Mouse (Mus musculus) monocyte, adult 2 months (primary cell): Measurements from ENCODE around the gene Cdkn1b.

Experiments used
- DNase-seq, 2 experiments: peaks; one replicate each; pipeline ENCODE4 v3.0.0; 2022; ENCODE audit warnings: low spot score in 2 of 2, low read depth in 1 of 2

Gene Cdkn1b

DNA sequence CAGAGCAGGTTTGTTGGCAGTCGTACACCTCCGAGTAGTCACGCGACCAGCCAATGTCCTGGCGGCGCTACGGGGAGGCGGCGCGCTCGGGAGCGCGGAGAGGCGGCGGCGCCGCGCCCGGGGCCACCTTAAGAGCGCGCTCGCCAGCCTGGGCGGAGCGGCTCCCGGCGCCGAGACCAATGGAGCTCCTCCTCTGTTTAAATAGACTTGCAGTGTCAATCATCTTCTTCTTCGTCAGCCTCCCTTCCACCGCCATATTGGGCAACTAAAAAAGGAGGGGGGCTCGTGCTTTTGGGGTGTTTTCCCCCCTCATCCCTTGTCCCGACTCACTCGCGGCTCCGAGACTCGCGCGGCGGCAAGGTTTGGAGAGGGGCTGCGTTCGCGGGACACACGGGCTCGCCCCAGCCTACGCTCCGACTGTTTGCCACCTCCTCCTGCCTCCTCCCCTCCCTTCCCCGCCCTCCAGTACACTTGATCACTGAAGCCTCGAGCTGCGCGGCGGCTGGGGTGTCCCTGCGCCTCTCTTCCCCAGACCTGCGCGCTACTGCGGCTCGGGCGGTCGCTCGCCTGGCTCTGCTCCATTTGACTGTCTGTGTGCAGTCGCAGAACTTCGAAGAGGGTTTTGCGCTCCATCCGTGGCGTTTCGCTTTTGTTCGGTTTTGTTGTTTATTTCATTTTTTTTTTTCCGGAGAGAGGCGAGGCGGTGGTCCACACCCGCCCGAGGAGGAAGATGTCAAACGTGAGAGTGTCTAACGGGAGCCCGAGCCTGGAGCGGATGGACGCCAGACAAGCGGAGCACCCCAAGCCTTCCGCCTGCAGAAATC is at the start of gene Cdkn1b:
Cdkn1b (plus strand) TSS at position 212 of the 824 bp plus-strand sequence.
- DNase-seq, result peak in 1 of 2 experiments; percentile 86

DNA sequence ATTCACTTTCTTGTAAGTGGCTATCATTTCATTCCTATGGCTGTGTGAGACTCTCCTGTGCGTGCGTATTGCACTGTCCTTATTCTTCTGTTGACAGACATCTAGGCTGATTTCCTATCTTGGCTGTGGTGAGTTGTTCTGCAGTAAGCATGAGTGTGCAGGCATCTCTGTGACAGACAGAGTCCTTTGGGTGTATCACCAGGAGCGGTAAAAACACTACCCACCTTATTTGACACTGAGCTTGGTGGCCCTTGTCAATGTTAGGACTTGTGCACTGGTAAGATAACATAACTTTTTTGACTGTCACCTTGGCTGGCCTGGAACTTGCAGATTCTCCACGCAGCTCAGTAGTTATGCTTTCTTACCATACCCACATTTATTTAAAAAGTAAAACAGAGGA is 49.3 kb upstream of the Cdkn1b start:
- DNase-seq, result no peak

DNA sequence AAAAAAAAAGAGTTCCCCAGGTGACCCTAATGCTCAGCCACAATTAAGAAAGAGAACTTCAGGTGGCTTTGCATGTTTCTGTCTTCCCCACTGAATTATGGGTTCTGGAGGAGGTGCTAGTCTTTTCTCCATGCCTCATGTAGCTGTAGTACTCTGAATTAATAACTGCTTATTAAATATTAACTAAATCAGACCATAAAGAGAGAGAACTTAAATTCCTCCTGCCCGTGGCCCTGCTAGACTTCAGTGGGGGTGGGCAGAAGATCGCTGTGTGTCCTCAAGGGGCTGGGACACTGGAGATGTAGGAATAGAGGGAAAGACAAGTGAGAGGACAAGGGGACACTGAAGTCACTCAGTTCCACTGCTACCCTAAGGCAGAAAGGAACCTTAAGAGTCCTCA is 48.0 kb upstream of the Cdkn1b start:
- DNase-seq, result no peak

DNA sequence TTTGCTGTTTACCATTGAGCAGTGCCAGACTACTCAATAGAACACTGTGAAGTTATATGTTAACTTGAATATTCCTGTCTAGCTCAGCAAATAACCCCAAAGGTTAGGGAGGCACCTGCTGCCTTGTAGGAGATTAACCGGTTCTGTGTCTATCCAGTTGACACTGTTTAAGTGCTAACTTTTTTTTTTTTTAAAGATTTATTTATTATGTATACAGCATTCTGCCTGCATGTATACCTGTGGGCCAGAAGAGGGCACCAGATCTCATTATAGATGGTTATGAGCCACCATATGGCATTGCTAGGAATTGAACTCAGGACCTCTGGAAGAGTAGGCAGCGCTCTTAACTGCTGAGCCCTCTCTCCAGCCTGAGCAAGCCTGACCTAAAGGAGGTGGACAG is 47.2 kb upstream of the Cdkn1b start:
- no peak for DNase-seq

DNA sequence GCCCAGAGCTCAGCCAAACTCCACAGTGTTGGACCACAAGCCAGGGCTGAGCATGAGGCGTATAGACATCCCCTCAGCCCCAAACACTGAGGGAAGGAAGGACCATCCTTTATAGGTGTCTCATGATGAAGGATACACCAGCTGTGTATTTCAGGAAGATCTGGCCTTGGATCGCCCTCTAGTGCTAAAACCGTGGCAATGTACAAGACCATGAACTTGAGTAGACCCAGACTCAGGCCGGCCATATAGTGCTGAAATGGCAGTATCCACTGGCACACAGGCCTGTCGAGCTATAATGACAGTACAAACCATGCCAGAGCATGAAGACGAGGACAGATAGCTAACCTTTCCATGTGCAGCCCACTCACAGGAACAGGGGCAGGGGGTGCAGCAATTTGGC is 43.4 kb upstream of the Cdkn1b start:
- no peak for DNase-seq

DNA sequence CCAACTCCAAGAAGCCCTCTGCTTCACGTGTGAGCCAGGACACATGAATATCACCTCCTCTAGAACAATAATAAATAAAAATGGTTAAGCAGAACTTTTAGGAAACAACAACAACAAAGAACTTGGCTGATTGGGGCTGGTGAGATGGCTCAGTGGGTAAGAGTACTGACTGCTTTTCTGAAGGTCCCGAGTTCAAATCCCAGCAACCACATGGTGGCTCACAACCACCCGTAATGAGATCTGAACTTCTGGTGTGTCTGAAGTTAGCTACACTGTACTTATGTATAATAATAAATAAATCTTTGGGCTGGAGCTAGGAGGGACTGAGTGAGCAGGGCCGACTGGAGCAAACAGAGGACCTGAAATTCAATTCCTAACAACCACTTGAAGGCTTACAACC is 42.9 kb upstream of the Cdkn1b start:
- no peak for DNase-seq

DNA sequence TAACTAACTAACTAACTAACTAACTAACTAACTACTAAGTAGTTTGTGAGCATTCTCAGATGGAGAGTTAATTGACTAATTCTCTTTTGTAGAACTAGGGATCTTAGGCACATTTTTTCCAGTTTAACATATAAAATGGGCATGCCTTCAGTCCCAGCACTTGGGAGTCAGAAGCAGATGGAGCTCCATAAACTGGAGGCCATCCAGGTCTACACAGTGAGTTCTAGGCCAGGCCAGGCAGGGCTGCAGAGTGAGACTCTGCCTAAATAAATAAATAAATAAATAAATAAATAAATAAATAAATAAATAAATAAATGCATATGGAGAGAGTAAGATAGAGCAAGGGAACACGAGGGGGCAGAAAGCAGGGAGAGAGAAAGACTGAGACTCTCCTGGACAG is 42.3 kb upstream of the Cdkn1b start:
- DNase-seq, result no peak

DNA sequence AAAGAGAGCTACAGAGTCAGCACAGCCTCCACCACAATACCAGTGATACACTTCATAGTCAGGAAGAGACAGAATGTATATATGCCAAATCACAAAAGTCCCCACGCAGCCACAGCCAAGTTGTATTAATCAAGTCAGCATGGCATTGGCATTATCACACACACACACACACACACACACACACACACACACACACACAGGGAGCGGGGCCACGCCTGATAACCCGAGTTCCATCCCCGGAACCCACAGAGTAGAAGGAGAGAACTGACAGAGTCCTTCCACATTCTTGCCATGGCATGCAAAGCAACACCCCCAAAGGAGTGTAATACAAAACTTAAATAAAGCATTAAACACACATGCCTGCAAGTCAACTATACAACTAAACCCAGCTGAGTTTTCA is 40.6 kb upstream of the Cdkn1b start:
- no peak for DNase-seq

DNA sequence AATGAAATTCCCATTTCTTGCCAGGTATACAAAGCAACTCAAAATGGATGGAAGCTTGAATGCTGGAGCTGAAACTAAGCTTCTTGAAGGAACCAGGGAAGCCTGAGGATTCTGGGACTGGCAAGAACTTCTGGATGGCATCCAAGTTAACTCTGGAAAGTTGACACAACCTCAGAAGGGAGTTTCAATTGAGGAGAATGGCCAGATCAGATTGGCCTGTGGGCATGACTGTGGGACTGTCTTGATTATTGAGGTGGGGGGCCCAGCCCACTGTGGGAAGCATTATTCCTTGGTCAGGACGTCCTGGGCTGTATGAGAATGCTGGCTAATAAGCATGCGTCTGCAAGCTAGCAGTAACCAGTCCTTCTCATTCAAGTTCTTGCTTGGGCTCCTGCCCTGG is 40.2 kb upstream of the Cdkn1b start:
- DNase-seq, result no peak

DNA sequence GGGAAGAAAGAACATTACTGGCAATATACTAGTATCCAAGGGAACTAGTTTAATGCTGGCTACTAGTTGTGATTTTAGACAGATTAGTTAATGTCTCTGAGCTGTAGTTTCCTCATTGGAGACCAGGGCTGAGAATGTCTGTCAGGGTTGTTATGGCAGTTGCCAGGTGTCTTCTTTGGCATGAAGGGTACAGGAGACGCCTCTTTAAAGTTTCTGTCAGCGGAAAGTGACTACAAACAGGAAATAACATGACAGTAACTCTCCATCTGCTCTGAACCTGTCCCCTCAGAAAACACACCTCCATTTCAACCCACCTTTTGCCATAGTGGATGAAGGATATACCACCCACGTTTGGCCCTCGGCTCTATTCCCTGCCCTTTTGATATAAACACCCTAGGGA is 36.5 kb upstream of the Cdkn1b start:
- no peak for DNase-seq

DNA sequence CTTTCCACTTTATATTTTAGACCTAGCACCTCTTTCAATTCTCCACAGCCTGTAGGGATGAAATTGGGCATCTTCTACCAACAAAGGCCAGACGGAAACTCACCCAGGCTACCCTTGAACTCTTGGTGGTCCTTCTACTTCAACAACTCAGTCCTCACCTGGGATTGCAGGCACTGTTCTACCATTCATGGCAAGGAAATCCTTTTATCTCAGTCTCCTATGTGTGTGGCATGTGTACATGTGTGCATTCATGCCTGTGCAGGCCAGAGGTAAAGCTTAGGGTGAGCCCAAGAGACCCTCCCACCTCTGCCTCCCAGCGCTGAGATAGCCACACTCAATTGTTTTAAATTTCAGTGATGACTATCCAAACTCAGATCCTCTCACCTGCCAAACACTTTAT is 34.7 kb upstream of the Cdkn1b start:
- DNase-seq, result no peak

DNA sequence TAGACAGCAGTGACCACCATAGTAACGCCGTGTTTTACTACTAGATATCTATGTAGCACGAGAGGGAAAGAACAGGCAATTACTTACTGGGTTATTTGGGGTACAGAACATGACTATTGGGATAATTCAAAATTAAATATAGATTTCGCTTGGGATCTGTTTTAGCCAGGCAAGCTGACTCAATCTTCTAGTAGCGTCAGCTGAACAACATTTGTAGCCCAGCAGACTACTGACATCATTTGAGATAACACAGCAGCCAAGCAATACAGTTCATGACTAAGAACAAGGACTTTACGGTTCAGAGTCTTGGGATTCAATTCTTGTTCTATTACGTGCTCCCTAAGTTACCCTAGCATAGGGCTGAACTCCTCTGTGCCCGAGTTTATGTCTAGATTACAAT is 33.7 kb upstream of the Cdkn1b start:
- DNase-seq, result no peak

DNA sequence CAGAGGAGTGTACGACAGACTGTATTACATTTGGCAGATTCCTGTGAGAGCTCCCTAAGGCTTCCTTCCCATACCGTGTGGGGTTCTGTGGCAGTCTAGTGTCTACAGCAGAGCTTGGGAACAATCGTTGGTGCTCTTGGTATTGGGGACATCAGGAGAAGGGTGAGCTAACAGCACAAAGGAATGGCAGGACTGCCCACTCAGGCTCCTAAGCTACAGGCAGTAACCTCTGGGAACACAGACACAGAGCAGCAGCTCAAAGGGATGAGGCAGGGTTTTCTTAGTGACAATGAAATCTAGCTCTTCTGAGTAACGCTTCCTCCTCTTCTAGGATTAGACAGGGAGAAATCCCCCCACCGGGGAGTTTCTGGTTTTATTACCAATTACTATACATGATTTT is 33.2 kb upstream of the Cdkn1b start:
- no peak for DNase-seq

DNA sequence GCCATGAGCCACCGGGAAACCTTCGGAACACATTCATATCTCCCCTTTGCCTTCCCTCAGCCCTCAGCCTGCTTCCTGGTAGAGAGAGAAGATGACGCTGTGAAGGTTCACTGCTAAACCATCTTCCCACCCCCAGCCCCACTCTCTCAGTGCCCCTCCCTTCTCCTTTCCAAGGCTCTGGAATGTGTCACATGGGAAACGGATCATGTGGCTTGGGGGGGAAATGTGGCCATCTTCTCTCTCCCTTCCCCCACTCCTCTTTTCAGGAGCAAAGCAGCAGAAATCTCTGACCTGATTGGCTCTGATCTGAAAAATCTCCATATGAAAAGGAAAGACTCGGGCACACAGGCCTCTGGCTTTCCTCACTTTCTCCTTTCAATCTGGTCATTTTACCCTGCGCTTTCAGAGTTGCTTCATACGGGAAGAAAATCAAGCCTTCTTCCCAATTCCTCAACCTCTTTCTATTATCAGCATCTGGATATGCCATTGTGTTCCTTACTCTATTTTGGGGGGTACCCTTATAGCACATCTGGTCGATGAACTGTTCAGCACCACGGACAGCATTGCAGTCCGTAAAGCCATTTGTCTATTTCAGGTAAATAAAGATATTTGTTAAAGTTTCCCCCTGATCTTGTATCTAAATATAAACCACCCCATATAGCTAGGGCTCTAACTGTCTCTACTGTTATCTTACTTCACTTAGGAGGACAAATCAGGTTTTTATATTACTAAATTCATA is 32.3 kb upstream of the Cdkn1b start:
- no peak for DNase-seq

DNA sequence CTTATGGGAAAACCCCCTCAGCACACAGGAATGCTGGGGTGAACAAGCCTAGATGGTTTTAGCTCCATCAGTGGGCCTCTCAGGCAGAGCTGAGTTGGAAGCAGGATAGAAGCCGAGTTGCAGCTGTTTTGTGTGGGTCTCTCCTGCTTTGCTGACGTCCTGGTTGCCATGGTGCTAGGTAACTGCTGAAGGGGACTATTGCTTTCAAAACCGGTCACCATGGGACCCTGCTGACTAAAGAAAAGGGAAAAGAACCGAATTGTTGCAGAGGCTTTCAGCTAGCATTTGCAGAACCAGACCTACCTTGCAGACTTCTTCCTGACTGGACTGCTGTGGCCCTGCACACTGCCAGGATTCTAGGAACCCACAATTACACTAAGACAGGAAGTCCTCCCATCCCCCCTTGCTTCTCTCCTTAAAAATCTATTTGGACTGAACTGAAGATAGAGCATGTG is 31.6 kb upstream of the Cdkn1b start:
- DNase-seq, result no peak

DNA sequence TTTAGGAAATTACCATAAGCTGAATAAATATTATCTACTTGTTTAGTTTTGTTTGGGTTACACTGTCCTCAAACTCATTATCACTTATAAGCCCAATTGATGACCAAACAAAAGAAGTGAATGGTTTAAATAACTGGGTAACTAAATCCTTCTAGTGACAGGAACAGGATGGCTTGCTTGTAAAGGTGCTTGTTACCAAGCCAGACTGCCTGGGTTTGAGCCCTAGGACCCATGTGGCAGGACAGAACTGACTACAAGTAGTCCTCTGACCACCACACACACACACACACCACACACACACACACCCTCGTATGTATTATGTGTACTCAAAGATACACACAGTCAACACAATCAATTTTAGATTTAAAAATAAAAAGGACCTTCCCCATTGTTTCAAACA is 30.4 kb upstream of the Cdkn1b start:
- DNase-seq, result no peak

DNA sequence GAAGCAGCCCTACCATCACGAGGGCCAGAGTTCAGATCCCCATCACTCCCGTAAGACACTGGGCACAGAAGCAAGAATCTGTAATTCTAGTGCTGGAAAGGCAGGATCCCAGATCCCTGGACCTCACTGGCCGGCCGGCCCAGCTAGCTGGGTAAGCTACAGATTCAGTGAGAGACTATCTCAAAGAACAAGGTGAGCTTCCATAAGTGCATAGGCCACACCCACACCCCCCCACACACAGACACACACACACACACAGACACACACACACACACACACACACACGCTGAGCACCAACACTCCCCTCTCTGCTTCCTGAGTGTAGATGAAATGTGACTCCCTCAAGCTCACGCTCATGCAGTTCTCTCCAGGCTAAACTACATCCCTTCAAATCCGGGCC is 29.8 kb upstream of the Cdkn1b start:
- DNase-seq, result no peak

DNA sequence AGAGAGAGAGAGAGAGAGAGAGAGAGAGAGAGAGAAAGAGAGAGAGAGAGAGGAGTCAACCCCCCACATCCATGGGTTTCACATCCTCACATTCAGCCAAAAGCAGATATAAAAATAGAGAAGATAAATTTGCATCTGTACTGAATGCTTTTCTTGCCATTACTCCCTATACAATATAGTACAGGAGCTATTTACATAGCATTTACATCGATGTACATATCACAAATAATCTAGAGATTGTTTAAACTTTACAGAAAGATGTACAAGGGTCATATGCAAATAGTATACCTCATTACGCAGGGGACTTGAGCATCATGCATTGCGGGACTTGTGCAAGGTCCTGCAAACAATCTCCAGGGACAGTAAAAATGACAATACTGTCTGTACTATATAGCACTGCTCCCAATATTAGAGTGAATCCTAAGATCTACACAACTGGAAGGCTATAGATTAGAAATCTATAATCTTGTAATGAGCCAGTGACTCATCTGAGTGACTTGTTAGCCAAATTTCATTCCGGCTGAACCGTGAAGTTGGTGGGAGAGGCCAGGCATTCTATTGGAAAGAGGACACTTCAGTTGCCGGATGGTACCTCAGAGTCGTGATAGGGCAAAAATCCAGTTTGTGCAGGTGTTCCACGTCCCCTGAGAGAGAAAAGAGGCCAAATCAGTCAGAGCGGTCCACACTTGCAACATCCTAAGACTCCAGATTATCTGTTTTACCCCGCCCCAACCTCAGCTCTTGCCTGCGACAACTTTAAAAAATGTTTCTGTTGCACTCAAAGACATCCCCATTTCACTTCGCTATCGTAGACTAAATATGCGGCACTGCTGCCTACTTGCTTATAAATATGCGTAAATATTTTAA is 23.4 kb upstream of the Cdkn1b start:
- no peak for DNase-seq

DNA sequence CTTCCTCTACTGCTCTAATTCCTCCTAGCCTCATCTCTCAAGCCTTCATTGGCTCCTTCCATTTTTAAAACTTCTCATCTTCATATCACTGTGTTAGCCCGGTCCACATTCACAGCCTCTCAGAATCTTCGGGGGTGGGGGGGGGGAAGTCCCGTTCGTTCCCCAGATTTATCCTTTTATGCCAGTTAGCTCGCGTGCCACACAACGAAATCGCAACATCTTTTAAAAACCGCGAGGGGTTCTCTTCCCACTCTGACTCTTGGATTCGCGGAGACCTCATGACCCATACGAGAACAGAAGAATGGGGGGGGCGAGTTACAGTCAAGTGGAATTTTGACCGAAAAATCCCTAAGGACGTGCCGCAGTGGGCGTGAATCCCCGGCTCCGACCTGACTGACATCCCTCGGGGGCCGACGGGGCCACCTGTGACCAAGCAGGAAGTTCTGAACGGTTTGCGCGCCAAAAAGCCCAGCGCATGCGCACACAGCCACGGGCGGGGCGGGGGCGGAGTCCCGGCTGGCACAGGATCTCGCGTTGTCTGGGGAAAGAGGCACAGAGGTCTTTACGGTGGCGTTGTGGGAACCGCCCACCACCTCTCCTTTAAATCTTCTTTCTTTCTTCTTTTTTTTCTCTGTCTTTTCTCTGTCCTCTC is 22.6 kb upstream of the Cdkn1b start:
- DNase-seq, result peak; percentile 89 to 91

DNA sequence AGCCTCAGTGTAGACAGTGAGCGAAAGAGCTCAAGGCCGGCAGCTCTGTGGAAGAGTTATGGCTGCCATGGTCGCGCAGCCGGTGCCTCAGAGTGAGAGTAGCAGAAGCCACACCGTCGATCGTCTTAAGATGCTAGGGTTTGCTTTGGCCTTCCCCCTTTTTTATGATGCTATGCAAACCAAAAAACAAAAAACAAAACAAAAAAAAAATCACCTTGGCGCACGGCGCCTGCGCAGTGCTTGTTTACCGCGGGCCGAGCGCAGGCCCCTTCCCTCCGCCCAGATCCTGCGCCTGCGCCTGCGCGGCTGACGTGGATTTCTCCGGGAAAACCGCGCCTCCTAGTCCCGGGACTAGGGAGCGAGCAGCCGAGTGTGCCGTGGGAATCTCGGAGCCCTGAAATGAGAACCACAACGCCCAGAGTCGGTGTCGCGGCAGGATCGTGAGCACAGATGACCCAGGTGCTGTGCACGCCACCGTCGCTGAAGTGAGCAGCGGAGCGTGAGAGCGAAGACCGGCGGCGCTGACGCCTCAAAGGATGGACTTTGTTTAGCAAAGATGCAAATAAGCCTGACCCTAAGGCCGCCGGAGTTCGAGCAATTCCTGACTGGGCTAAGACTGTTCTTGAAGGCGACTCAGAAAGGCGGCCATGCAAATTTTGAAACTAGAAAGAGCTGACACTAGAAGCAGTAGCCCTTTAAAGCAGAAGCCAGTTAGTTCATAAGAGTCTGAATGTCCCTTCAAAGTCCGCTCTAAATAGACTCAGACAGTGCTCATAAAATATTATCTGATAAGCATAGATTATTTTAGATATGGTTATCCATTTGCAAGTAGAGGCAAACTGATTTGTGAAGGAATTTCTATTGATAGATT is 21.9 kb upstream of the Cdkn1b start, which contains the start of gene Gpr19:
Gpr19 (minus strand) TSS at position 484 of the 871 bp plus-strand sequence.
- peak in 1 of 2 experiments; percentile 66 for DNase-seq
